In the genomic region with DNA sequence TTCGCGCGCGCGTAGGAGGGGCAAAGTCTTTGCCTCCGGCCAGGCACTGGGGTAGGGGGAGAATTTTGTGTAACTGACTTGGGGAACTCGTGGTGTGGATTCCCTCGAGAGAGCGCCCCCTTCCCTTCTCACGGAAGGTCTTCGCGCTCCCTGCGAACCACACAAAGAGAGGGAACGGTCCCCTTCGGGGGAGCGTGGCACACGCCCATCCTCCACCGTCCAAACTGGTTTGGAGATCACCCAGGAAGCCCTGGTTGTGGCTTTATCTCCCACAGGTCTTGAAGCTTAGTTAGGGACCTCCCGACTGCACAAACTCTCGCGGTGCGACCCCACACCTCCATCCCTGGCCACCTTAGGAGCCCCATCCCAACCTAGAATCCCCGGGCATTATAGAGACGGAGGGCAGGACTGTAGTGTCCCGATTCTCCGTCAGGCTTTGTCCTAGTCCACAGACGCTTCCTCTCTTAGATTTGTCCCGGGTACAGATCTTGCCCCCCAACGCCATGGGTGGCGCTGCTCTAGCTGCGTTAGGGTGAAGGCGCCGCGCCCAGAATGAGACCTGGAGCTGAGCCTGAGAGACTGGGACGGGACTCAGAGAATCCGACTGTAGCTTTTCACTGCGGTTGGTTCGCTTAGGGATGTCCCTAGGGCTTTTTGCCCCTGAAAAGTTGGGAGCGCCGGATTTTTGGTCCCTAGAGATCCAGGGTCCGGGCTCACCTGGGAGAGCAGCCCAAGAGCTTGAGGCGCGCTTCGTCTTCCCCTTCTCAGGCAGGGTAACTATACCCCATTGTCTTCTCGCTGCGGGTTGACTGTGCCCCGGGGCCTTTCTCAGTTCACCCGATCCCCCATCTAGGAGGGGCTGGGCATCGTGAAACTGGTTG, we compare ENCODE assay signal across 8 mouse cellular contexts. TPM values are rescaled to one million over a fixed set of nuclear protein-coding genes. Genes with fewer than 3 reads are reported as not detected.
A peak's percentile ranks its signal among the peaks of the same experiment; 100 is the strongest.
DNase-seq lines count a peak whose midpoint lies in the region; ATAC-seq and TF ChIP-seq lines count a peak whose summit lies in the region.

No protein-coding gene starts in this region.

- H3K4me1 ChIP-seq in heart, embryonic 12.5 days (replicated peaks), result no peaks in the 10 kb centered on the region; the same call in 1 of the 2 replicates
- peaks cover 7% of the 10 kb centered on the region; the same call in 1 of the 2 replicates for H3K4me1 ChIP-seq in spleen, adult 2 months (ENCODE audit: control insufficient read depth, insufficient read depth, insufficient read length)

- peak overlapping the region; percentile 61 for H3K4me3 ChIP-seq in heart, embryonic 12.5 days
- peak overlapping the region; percentile 61 for H3K4me3 ChIP-seq in spleen, adult 2 months (ENCODE audit: extremely low read depth, insufficient read depth, insufficient read length)

- WGBS in heart, embryonic 12.5 days, result under 1% methylated on average over 49 of the region's 49 CpGs
- under 1% methylated on average over 49 of the region's 49 CpGs for WGBS in spleen, adult 2 months

- peak; percentile 16 to 46 for DNase-seq in left cerebral cortex, postnatal 10 days (ENCODE audit: extremely low spot score in 1 of 2, low spot score in 2 of 2)
- no peak for DNase-seq in left cerebral cortex, adult 9 months (ENCODE audit: low spot score in 2 of 2)
- peak; percentile 74 for DNase-seq in embryo, embryonic 11 days
- peak; percentile 73 for DNase-seq in kidney, postnatal 10 days
- DNase-seq in spleen, adult 2 months (ENCODE audit: low read depth in 1 of 2, low spot score in 2 of 2), result peak in 1 of 2 experiments; percentile 61
- DNase-seq in layer of hippocampus, adult 11-12 months (ENCODE audit: low spot score), result no peak

- H3K27ac ChIP-seq in heart, embryonic 12.5 days (ENCODE audit: poor library complexity, severe bottlenecking), result peak overlapping the region; percentile 81
- H3K27ac ChIP-seq in spleen, adult 2 months (ENCODE audit: insufficient read depth, low read length), result peak overlapping the region; percentile 95

- TF ChIP-seq POLR2A in spleen, adult 2 months (IDR thresholded peaks at IDR 0.05; ENCODE audit: low read depth, low read length), result no peak; the same call in 1 of the 2 replicates

- no peaks in the 10 kb centered on the region for H3K27me3 ChIP-seq in heart, embryonic 12.5 days (replicated peaks)
- peaks cover 2% of the 10 kb centered on the region; the same call in 1 of the 2 replicates for H3K27me3 ChIP-seq in spleen, adult 2 months (ENCODE audit: control insufficient read depth, insufficient read depth, low read length)

- peak overlapping the region; percentile 81 for H3K9ac ChIP-seq in heart, embryonic 12.5 days

- peak; percentile 61 for ATAC-seq in heart, embryonic 12.5 days (ENCODE audit: insufficient number of reproducible peaks, low FRiP score)
- ATAC-seq in megakaryocyte, adult 5-6 weeks (ENCODE audit: poor library complexity, severe bottlenecking), result peak; percentile 15

- H3K9me3 ChIP-seq in heart, embryonic 12.5 days (replicated peaks), result no peaks in the 10 kb centered on the region

- H3K36me3 ChIP-seq in heart, embryonic 12.5 days, result peaks cover 14% of the 10 kb centered on the region; the same call in 1 of the 2 replicates
- H3K36me3 ChIP-seq in spleen, adult 2 months (ENCODE audit: control insufficient read depth, insufficient read depth, low read length), result peaks cover 5% of the 10 kb centered on the region

- intact Hi-C loops in left cerebral cortex, postnatal 10 days (cut with DNase I), result loop anchor here (5.0 to 10.0 kb wide), 2 partner anchors 323 to 495 kb away; a partner anchor contains a TSS

- no peak for TF ChIP-seq CTCF in spleen, adult 2 months (IDR thresholded peaks at IDR 0.05; ENCODE audit: extremely low read depth, insufficient read depth, insufficient read length, insufficient replicate concordance)

- H3K4me2 ChIP-seq in heart, embryonic 12.5 days, result peak overlapping the region; percentile 94

RNA-seq across cellular contexts. Expression of a gene that starts 1.5 kb away (rescaled TPM):
- 100 to 1,000 TPM; 118 to 160 TPM for total RNA-seq in left cerebral cortex, postnatal 10 days (2021)
- polyA plus RNA-seq in heart, embryonic 12.5 days (2016; fragmentation: Nextera tagmentation; extraction: Ambion mirVana), result 89.2 and 91.1 TPM in 2 replicates
- total RNA-seq in megakaryocyte, adult 5-6 weeks (2015), result 469 and 474 TPM in 2 replicates
- 421 and 545 TPM in 2 replicates for total RNA-seq in megakaryocyte, adult 5-6 weeks (2017)
- polyA plus RNA-seq in spleen, adult 2 months (2012; rRNA removed), result 418 and 468 TPM in 2 replicates

RNA-seq across cellular contexts. Expression of a gene that starts 38.8 kb away (rescaled TPM):
- 10 to 100 TPM; 45.6 to 50.6 TPM for total RNA-seq in left cerebral cortex, postnatal 10 days (2021)
- 81.8 and 91.2 TPM in 2 replicates for polyA plus RNA-seq in heart, embryonic 12.5 days (2016; fragmentation: Nextera tagmentation; extraction: Ambion mirVana)
- 23.9 and 24.9 TPM in 2 replicates for total RNA-seq in megakaryocyte, adult 5-6 weeks (2015)
- total RNA-seq in megakaryocyte, adult 5-6 weeks (2017), result 44.7 and 57.8 TPM in 2 replicates
- 3.6 and 3.9 TPM in 2 replicates for polyA plus RNA-seq in spleen, adult 2 months (2012; rRNA removed)

RNA-seq across cellular contexts. Expression of a gene that starts 55.7 kb away (rescaled TPM):
- total RNA-seq in left cerebral cortex, postnatal 10 days (2021), result not detected
- 8.2 and 15.3 TPM in 2 replicates for polyA plus RNA-seq in heart, embryonic 12.5 days (2016; fragmentation: Nextera tagmentation; extraction: Ambion mirVana)
- 3.6 and 6.0 TPM in 2 replicates for total RNA-seq in megakaryocyte, adult 5-6 weeks (2015)
- 1.7 and 2.1 TPM in 2 replicates for total RNA-seq in megakaryocyte, adult 5-6 weeks (2017)
- polyA plus RNA-seq in spleen, adult 2 months (2012; rRNA removed), result 22.2 and 43.4 TPM in 2 replicates

Comparison
In these comparisons a context has a peak if more than half of its experiments do, and no peak if none do; other contexts are left out.
1. DNase-seq: peak in left cerebral cortex, postnatal 10 days (2 of 2), embryo, embryonic 11 days (single experiment) and kidney, postnatal 10 days (single experiment); none in left cerebral cortex, adult 9 months (0 of 2) and layer of hippocampus, adult 11-12 months (single experiment).